Mouse (Mus musculus): ENCODE measurements around the gene Mrvi1.

DNA sequence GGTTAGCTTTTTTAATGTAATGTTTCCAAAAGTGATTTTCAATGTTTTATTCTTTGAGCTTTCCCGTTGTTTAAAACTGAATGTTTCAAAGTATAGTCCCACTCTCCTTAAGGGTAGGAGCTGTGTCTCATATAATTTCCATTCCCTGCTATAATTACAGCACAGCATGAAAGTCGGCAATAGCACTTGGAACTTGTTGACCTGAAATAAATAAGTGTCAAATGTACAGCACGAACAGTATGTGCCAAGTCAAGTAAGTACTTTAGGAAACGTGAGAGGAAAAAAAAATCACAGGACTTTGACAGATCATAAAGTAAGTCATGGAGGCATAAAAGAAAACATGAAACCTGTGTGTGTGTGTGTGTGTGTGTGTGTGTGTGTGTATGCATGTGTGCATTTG is 160.2 kb downstream of the Mrvi1 start:
- TF ChIP-seq MAFK (IDR thresholded peaks at IDR 0.05; ENCODE audit: insufficient read depth, low read depth, low read length) (no peak), CHD2 (IDR thresholded peaks at IDR 0.05; ENCODE audit: low read depth, low read length) (no peak), ZNF384 (IDR thresholded peaks at IDR 0.05; ENCODE audit: low read depth, low read length) (no peak), HCFC1 (IDR thresholded peaks at IDR 0.05; ENCODE audit: borderline replicate concordance, insufficient read depth, low read length) (no peak)
